Mouse (Mus musculus) MEL (cell line): ENCODE results near the gene Sart1. TPM values are rescaled to one million over a fixed set of nuclear protein-coding genes. Genes with fewer than 3 reads are reported as not detected.
A peak's percentile ranks its signal among the peaks of the same experiment; 100 is the strongest.

ENCODE experiments used
- DNase-seq: peaks from one replicate; pipeline ENCODE4 v3.0.0; 2011; ENCODE audit warnings: low read depth, low spot score
- H3K27ac ChIP-seq: 2 replicates; pipeline ENCODE4 v1.5.1; 2012; ENCODE audit warnings: low read depth, mild to moderate bottlenecking, control low read depth, low read length, moderate library complexity; ENCODE audit not compliant: control insufficient read depth
- H3K27me3 ChIP-seq, 2 experiments: fragments of 150-350 bp in 1 of 2; sonication (generic) in 1 of 2; 2 replicates each; pipeline ENCODE4 v1.6.1; 2012; ENCODE audit warnings: low read length in 2 of 2, mild to moderate bottlenecking in 2 of 2, improper control_type of control experiment in 1 of 2, moderate library complexity in 1 of 2; ENCODE audit not compliant: insufficient read depth in 2 of 2, control insufficient read depth in 1 of 2
- H3K36me3 ChIP-seq, 2 experiments: 2 replicates each; pipeline ENCODE4 v1.6.1; 2012 to 2014; ENCODE audit warnings: low read length in 2 of 2, improper control_type of control experiment in 1 of 2, inconsistent platforms in 1 of 2, mild to moderate bottlenecking in 1 of 2; ENCODE audit not compliant: insufficient read depth in 2 of 2, control insufficient read depth in 1 of 2
- H3K4me1 ChIP-seq, 2 experiments: fragments of 150-350 bp in 1 of 2; sonication (generic) in 1 of 2; 2 replicates each; pipeline ENCODE4 v1.6.1; 2012; ENCODE audit warnings: low read length in 2 of 2, improper control_type of control experiment in 1 of 2, mild to moderate bottlenecking in 1 of 2; ENCODE audit not compliant: insufficient read depth in 2 of 2, control insufficient read depth in 1 of 2
- H3K4me3 ChIP-seq, 2 experiments: fragments of 150-350 bp in 1 of 2; sonication (generic) in 1 of 2; 2 replicates each; pipeline ENCODE4 v1.5.1; 2012; ENCODE audit warnings: low read depth in 2 of 2, low read length in 2 of 2, mild to moderate bottlenecking in 2 of 2, moderate library complexity in 2 of 2, control low read depth in 1 of 2, improper control_type of control experiment in 1 of 2; ENCODE audit not compliant: control insufficient read depth in 1 of 2, insufficient read depth in 1 of 2
- H3K79me2 ChIP-seq: 2 replicates; pipeline ENCODE4 v1.6.1; 2012; ENCODE audit warnings: mild to moderate bottlenecking, low read length, moderate library complexity; ENCODE audit not compliant: control insufficient read depth, poor library complexity, insufficient read depth
- H3K9ac ChIP-seq: 2 replicates; pipeline ENCODE4 v1.6.1; 2012; ENCODE audit warnings: low read depth, mild to moderate bottlenecking, control low read depth, low read length, moderate library complexity; ENCODE audit not compliant: control insufficient read depth, poor library complexity, severe bottlenecking
- H3K9me3 ChIP-seq: fragments of 150-350 bp; sonication (generic); replicated peaks from 2 replicates; pipeline ENCODE4 v1.6.1; 2012; ENCODE audit warnings: mild to moderate bottlenecking, low read length, improper control_type of control experiment, moderate library complexity; ENCODE audit not compliant: insufficient read depth
- BHLHE40 ChIP-seq: IDR thresholded peaks from 2 replicates; pipeline ENCODE4 v1.6.1; 2012; ENCODE audit warnings: low read depth, mild to moderate bottlenecking, inconsistent platforms, low read length, improper control_type of control experiment, borderline replicate concordance
- CHD1 ChIP-seq: IDR thresholded peaks from 2 replicates; pipeline ENCODE4 v1.6.1; 2012; ENCODE audit warnings: low read depth, mild to moderate bottlenecking, inconsistent platforms, low read length, improper control_type of control experiment
- CHD2 ChIP-seq: IDR thresholded peaks from 2 replicates; pipeline ENCODE4 v1.6.1; 2011; ENCODE audit warnings: low read length, improper control_type of control experiment
- E2F4 ChIP-seq: IDR thresholded peaks from 2 replicates; pipeline ENCODE4 v1.6.1; 2011; ENCODE audit warnings: low read depth, low read length, improper control_type of control experiment, borderline replicate concordance
- ELF1 ChIP-seq: IDR thresholded peaks from 2 replicates; pipeline ENCODE4 v1.6.1; 2014; ENCODE audit warnings: low read depth, mild to moderate bottlenecking, inconsistent platforms, low read length, improper control_type of control experiment, moderate library complexity
- EP300 ChIP-seq, 2 experiments: IDR thresholded peaks; 2 replicates each; pipeline ENCODE4 v1.6.1; 2011; ENCODE audit warnings: improper control_type of control experiment in 2 of 2, low read length in 2 of 2, low read depth in 1 of 2, mild to moderate bottlenecking in 1 of 2
- ETS1 ChIP-seq: IDR thresholded peaks from 2 replicates; pipeline ENCODE4 v1.6.1; 2012; ENCODE audit warnings: low read depth, mild to moderate bottlenecking, inconsistent platforms, low read length, improper control_type of control experiment, moderate library complexity
- HCFC1 ChIP-seq: IDR thresholded peaks from 2 replicates; pipeline ENCODE4 v1.6.1; 2012; ENCODE audit warnings: low read depth, mild to moderate bottlenecking, inconsistent platforms, low read length, improper control_type of control experiment, moderate library complexity
- KAT2A ChIP-seq: conservative IDR thresholded peaks from 2 replicates; pipeline ENCODE4 v1.6.1; 2012; ENCODE audit warnings: low read depth, low read length, improper control_type of control experiment, inconsistent platforms
- MAFK ChIP-seq: IDR thresholded peaks from 2 replicates; pipeline ENCODE4 v1.6.1; 2011; ENCODE audit warnings: low read depth, mild to moderate bottlenecking, low read length, improper control_type of control experiment, borderline replicate concordance
- MEF2A ChIP-seq: IDR thresholded peaks from 2 replicates; pipeline ENCODE4 v1.6.1; 2014; ENCODE audit warnings: low read depth, mild to moderate bottlenecking, inconsistent platforms, low read length, improper control_type of control experiment; ENCODE audit not compliant: poor library complexity, insufficient replicate concordance, severe bottlenecking; ENCODE audit errors: extremely low read depth
- MYB ChIP-seq: IDR thresholded peaks from 2 replicates; pipeline ENCODE4 v1.6.1; 2011; ENCODE audit warnings: mild to moderate bottlenecking, low read depth, low read length, improper control_type of control experiment
- MYC ChIP-seq: IDR thresholded peaks from 2 replicates; pipeline ENCODE4 v1.6.1; 2011; ENCODE audit warnings: low read depth, mild to moderate bottlenecking, low read length, improper control_type of control experiment, moderate library complexity
- SMC3 ChIP-seq: IDR thresholded peaks from 2 replicates; pipeline ENCODE4 v1.6.1; 2011; ENCODE audit warnings: low read depth, low read length, improper control_type of control experiment
- TCF12 ChIP-seq: IDR thresholded peaks from 2 replicates; pipeline ENCODE4 v1.6.1; 2014; ENCODE audit warnings: low read depth, mild to moderate bottlenecking, inconsistent platforms, low read length, improper control_type of control experiment, moderate library complexity
- ZC3H11A ChIP-seq: IDR thresholded peaks from 2 replicates; pipeline ENCODE4 v1.6.1; 2012; ENCODE audit warnings: low read depth, mild to moderate bottlenecking, inconsistent platforms, low read length, improper control_type of control experiment
- polyA plus RNA-seq, 2 experiments: library from polyadenylated mRNA; stranded (reverse) in 1 of 2; unstranded in 1 of 2; fragments of >175 nt in 1 of 2; fragments of >200 nt in 1 of 2; gene quantifications; 2 replicates each; pipeline versions ENCODE4 v1.2.1 to v1.2.4; 2012; ENCODE audit warnings: low replicate concordance in 2 of 2, low read depth in 1 of 2; ENCODE audit not compliant: insufficient read length in 2 of 2, insufficient read depth in 1 of 2, missing spikeins in 1 of 2
- total RNA-seq: library from RNA; depleted of rRNA; stranded (reverse); fragments of 300-350 nt; gene quantifications from 2 replicates; pipeline ENCODE4 v1.2.3, GENCODE M21; 2012

The Sart1 gene
- total and polyA plus RNA-seq, 3 experiments, result 117 to 141 TPM; not detected in 1

DNA sequence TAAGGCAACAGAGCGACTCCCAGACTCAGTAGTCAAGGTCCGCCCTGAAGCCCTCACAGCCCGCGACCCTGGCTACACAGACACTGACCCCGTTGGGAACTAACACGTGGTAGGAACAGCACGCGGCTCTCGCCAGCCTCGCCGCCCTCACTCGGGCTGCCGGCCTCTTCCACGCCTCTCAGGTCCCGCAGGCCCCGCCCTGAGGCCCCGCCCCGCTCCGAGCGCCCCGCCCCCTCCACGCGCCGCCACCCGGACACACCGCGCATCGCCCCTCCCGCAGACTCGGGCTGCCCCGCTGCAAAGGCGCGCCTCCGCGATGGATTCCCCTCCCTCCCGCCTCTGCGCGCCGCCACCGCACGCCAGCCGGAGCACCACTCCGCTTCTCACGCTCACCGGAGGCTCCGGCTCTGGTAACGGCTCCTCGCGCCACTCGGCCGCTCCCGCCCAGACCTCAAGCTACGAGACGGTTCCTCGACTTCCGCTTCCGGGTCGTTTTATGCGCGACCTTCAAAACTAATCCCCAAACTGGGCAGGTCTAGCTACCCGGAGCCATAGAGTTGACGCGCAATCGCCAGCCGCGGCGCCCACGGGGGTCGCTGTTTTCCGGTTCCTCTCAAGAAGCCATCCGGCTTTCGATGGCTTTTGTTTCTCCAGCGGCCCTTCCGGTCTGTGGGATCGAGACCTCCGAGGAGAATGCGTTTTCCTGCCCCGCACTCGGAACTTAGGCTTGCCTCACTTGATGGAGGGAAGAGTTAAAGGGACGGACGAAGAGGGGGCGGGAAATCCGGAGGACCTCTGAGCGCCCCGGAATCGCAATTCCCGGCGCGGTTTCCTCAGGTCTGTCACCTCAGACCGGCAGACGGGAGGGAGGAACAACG lies 22.1 kb downstream of the Sart1 start, which contains the start of gene Eif1ad (continued):
- TF ChIP-seq SMC3 (no peak), E2F4 (no peak), CHD2 (peak; percentile 57), ETS1 (no peak), ZC3H11A (no peak)

GRCm38 (mm10) chr19:5365751-5366150 lies 22.8 kb downstream of the Sart1 start:
- Histone ChIP-seq H3K27me3 (no peaks in the 10 kb centered on the region), H3K36me3 (peaks cover 1 to 30% of the 10 kb centered on the region in 2 experiments; a peak in 3 of 4 replicates), H3K4me3 (peak overlapping the region; percentile 77 to 98), H3K9me3 (no peaks in the 10 kb centered on the region), H3K9ac (peak overlapping the region; percentile 98), H3K27ac (peak overlapping the region; percentile 63), H3K79me2 (peaks cover 39% of the 10 kb centered on the region), H3K4me1 (peaks cover 0 to 33% of the 10 kb centered on the region in 2 experiments; a peak in 3 of 4 replicates)
- peak; percentile 37 for DNase-seq
- no peak for TF ChIP-seq MYB
- TF ChIP-seq MEF2A, result no peak
- TF ChIP-seq MYC, result no peak
- no peak for TF ChIP-seq ETS1
- no peak for TF ChIP-seq CHD1
- TF ChIP-seq HCFC1, result no peak
- TF ChIP-seq TCF12, result no peak
- TF ChIP-seq MAFK, result no peak
- TF ChIP-seq EP300 (IDR thresholded peaks at IDR 0.05; ENCODE audit: low read depth in 1 of 2, low read length in 2 of 2), result no peak
- TF ChIP-seq BHLHE40, result no peak

- Histone ChIP-seq H3K36me3 (peaks cover 1 to 30% of the 10 kb centered on the region in 2 experiments; a peak in 3 of 4 replicates), H3K4me3 (no peak overlapping the region), H3K27ac (no peak overlapping the region), H3K27me3 (no peaks in the 10 kb centered on the region), H3K9ac (no peak overlapping the region), H3K79me2 (peaks cover 39% of the 10 kb centered on the region), H3K4me1 (peaks cover under 1 to 34% of the 10 kb centered on the region in 2 experiments), H3K9me3 (no peaks in the 10 kb centered on the region)
- DNase-seq, result no peak
- TF ChIP-seq CHD1 (no peak), KAT2A (no peak), ELF1 (no peak)
These were observed 24.4 kb downstream of the Sart1 start for GRCm38 (mm10) chr19:5364124-5364523.
